Mouse (Mus musculus) CD8-positive naive resting alpha-beta T cell, adult 2 months (primary cell): ENCODE measurements around the gene Gm14391.
"Not testable (repeated sequence)": the region's sequence is repeated elsewhere in the genome, so short reads cannot be mapped to it uniquely, and the experiment has no call there.

Experiments used
- DNase-seq, 2 experiments: peaks; one replicate each; pipeline ENCODE4 v3.0.0; 2022; ENCODE audit warnings: low read depth in 2 of 2, low spot score in 2 of 2

The Gm14391 gene

GRCm38 (mm10) chr2:175206732-175207131, at the start of gene Gm14391:
TSS of gene Gm14391 (minus strand) at chr2:175206917.
- not testable (repeated sequence) for DNase-seq

GRCm38 (mm10) chr2:175179008-175179407, 27.7 kb downstream of the Gm14391 start:
- not testable (repeated sequence) for DNase-seq

GRCm38 (mm10) chr2:175176312-175176711, 30.4 kb downstream of the Gm14391 start:
- no peak for DNase-seq

- DNase-seq, result not testable (repeated sequence)
These were observed 31.1 kb downstream of the Gm14391 start, which contains the start of gene Gm14443 for GRCm38 (mm10) chr2:175175401-175176180. TSS of gene Gm14443 (minus strand) at chr2:175175871.

GRCm38 (mm10) chr2:175174058-175174457, 32.7 kb downstream of the Gm14391 start:
- DNase-seq, result not testable (repeated sequence)

GRCm38 (mm10) chr2:175172906-175173595, 33.7 kb downstream of the Gm14391 start:
- not testable (repeated sequence) for DNase-seq

GRCm38 (mm10) chr2:175172123-175172522, 34.6 kb downstream of the Gm14391 start:
- no peak for DNase-seq

- not testable (repeated sequence) for DNase-seq
These were observed 39.8 kb downstream of the Gm14391 start for GRCm38 (mm10) chr2:175166870-175167269.

- not testable (repeated sequence) for DNase-seq
These were observed 41.6 kb downstream of the Gm14391 start for GRCm38 (mm10) chr2:175165110-175165509.

- not testable (repeated sequence) for DNase-seq
These were observed 45.3 kb downstream of the Gm14391 start for GRCm38 (mm10) chr2:175161438-175161837.

- no peak for DNase-seq
These were observed 48.1 kb downstream of the Gm14391 start for GRCm38 (mm10) chr2:175158642-175159041.

- DNase-seq, result no peak
These were observed 50.0 kb downstream of the Gm14391 start for GRCm38 (mm10) chr2:175156696-175157095.

- DNase-seq, result not testable (repeated sequence)
These were observed 64.8 kb downstream of the Gm14391 start, which contains the start of gene Gm14399 for GRCm38 (mm10) chr2:175141993-175142295. TSS of gene Gm14399 (minus strand) at chr2:175142012.

- not testable (repeated sequence) for DNase-seq
These were observed 65.4 kb downstream of the Gm14391 start for GRCm38 (mm10) chr2:175141118-175141992.
